Mouse (Mus musculus): ENCODE results near the gene Tmem128. TPM values are rescaled to one million over a fixed set of nuclear protein-coding genes. Genes with fewer than 3 reads are reported as not detected.

The Tmem128 gene
- polyA plus RNA-seq, 1 experiment from 2014 or later: 67.9 TPM

DNA sequence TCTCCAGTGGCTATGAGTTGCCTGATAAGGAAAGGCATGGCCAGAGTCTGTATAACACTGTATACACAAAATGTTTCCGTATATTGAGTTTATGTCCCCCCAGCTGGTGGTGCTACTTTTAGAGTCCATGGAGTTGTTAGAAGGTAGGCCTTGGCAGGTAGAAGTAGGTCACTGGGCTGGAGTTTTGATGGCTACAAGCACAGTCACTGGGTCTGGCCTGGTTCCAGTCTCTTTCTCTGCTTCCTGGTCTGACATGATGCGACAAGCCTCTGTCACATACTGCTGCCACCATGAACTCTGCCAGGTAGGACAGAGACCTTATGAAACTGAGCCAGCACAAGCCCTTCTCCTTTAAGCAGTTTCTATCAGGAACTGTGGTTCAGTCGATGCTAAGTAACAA lies 28.5 kb downstream of the Tmem128 start:
- H3K9ac ChIP-seq: no peak overlapping the region
- no peak overlapping the region for H3K4me3 ChIP-seq (replicated peaks)
- H3K27ac ChIP-seq: no peak overlapping the region
- no peaks in the 10 kb centered on the region for H3K36me3 ChIP-seq
- 86% methylated on average over 3 of the region's 3 CpGs for WGBS
- H3K4me2 ChIP-seq (replicated peaks): no peak overlapping the region
- no peak for ATAC-seq
- no peaks in the 10 kb centered on the region for H3K27me3 ChIP-seq (replicated peaks)
- no peaks in the 10 kb centered on the region for H3K9me3 ChIP-seq
- H3K4me1 ChIP-seq (replicated peaks): no peaks in the 10 kb centered on the region

DNA sequence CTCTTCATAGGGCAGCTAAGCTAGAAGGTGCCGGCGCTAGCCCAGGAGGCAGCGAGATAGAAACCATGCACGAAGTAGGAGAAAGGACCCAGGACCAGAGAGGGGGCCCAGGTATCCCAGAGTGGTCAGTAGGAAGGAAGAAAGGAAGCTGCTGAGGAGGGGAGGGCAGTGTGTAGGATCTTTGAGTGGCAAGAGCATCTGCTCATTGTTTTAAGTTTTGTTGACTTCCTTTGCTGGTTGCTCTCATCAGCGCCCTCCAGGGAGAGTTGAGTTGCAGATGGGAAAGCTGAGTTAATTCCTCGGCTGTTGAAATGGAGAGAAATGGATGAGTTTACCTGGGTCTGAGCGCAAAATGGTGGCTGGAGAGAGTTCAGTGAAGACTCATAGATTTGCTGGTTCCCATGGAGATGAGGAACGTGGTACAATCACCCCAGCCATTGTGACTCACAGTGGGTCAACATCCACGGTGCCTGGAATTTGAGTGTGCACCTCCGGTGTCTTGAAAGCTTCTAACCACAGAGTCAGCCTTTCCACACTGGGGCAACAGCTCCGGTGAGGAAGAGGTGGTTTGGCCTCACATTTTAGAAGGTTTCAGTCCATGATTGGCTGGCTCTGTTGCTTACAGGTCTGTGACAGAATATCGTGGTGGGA lies 41.9 kb downstream of the Tmem128 start:
- H3K4me1 ChIP-seq (replicated peaks): no peaks in the 10 kb centered on the region
- no peak for ATAC-seq
- no peaks in the 10 kb centered on the region for H3K36me3 ChIP-seq
- no peak overlapping the region for H3K4me3 ChIP-seq (replicated peaks)
- no peak overlapping the region for H3K27ac ChIP-seq
- no peaks in the 10 kb centered on the region for H3K27me3 ChIP-seq (replicated peaks)
- H3K9me3 ChIP-seq: no peaks in the 10 kb centered on the region
- WGBS: 85% methylated on average over 12 of the region's 12 CpGs
- no peak overlapping the region for H3K9ac ChIP-seq
- no peak overlapping the region for H3K4me2 ChIP-seq (replicated peaks)

DNA sequence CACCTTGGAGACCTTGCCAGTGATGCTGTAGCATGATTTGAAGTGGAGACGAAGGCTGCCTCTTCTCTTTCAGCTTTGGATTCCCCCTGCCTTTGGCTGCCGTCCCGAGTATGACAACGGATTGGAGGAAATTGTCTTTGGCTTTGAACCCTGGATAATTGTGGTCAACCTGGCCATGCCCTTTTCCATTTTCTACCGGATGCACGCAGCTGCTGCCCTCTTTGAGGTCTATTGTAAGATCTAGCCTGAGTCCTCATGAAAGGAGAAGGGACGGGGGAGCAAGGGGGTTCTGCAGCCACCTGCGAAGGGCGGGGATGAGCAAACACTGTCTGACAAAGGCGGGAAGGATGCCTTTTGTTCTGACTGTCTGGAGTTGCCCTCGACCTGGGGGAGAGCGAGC lies 42.7 kb downstream of the Tmem128 start:
- Histone ChIP-seq H3K27me3 (replicated peaks) (no peaks in the 10 kb centered on the region), H3K36me3 (no peaks in the 10 kb centered on the region), H3K4me3 (replicated peaks) (no peak overlapping the region), H3K9me3 (no peaks in the 10 kb centered on the region), H3K4me2 (replicated peaks) (no peak overlapping the region), H3K9ac (no peak overlapping the region), H3K4me1 (replicated peaks) (no peaks in the 10 kb centered on the region), H3K27ac (no peak overlapping the region)
- 43% methylated on average over 12 of the region's 12 CpGs for WGBS
- ATAC-seq: no peak

- no peaks in the 10 kb centered on the region for H3K27me3 ChIP-seq (replicated peaks)
- no peaks in the 10 kb centered on the region for H3K9me3 ChIP-seq
- ATAC-seq: no peak
- H3K4me3 ChIP-seq (replicated peaks): no peak overlapping the region
- no peaks in the 10 kb centered on the region for H3K36me3 ChIP-seq
- H3K27ac ChIP-seq: no peak overlapping the region
- 78% methylated on average over 2 of the region's 2 CpGs for WGBS
- H3K9ac ChIP-seq: no peak overlapping the region
- no peaks in the 10 kb centered on the region for H3K4me1 ChIP-seq (replicated peaks)
- no peak overlapping the region for H3K4me2 ChIP-seq (replicated peaks)
Observed at GRCm38 (mm10) chr5:38305241-38305640, 45.3 kb downstream of the Tmem128 start.

DNA sequence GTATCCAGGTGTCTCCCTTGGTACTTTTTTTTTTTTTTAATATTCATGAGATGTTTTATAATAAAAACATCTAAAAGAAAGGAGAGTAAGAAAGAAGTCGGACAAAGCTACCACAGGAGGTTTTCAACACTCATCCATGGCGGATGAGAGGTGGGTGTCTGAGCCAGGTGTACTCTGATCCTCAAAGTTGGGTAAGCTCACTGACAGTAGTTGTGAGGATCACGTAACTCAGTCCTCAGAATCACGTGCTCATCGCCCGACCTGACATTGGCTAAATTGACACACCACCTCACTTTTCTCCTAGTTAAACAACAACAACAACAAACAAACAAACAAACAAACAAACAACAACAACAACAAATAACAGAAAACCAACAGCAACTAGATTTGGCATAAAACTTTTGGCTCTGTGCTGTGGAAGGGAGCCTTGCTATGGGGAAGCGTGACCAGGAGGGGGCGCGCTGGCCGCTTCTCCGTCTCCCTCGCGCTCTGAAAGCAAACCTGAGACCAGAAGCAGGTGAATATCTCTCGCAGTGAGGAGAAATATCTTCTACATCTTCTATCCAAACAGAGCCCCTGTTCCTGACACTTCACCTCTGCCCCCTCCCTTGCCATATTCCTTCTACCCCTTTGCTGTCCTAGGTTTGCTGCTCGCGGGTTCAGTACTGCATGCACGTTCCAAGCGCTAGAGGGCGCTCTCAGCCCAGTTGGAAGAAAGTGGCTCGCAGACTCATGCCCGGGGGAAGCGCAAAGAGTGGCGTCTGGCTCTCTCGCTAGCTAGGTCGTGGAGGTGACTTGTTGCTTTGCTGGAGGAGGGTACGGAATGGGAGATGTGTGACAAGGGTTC lies 47.5 kb downstream of the Tmem128 start:
- 9% methylated on average over 26 of the region's 26 CpGs for WGBS
- Histone ChIP-seq H3K27me3 (replicated peaks) (no peaks in the 10 kb centered on the region), H3K4me2 (replicated peaks) (peak overlapping the region; percentile 72), H3K36me3 (no peaks in the 10 kb centered on the region), H3K27ac (no peak overlapping the region), H3K9me3 (no peaks in the 10 kb centered on the region), H3K4me3 (replicated peaks) (peak overlapping the region; percentile 37), H3K4me1 (replicated peaks) (no peaks in the 10 kb centered on the region), H3K9ac (no peak overlapping the region)
- ATAC-seq: peak; percentile 92

GRCm38 (mm10) chr5:38308873-38309272 lies 48.9 kb downstream of the Tmem128 start:
- ATAC-seq: peak; percentile 54
- no peaks in the 10 kb centered on the region for H3K36me3 ChIP-seq
- no peaks in the 10 kb centered on the region for H3K9me3 ChIP-seq
- H3K9ac ChIP-seq: no peak overlapping the region
- no peaks in the 10 kb centered on the region for H3K27me3 ChIP-seq (replicated peaks)
- no peak overlapping the region for H3K27ac ChIP-seq
- H3K4me2 ChIP-seq (replicated peaks): no peak overlapping the region
- no peaks in the 10 kb centered on the region for H3K4me1 ChIP-seq (replicated peaks)
- WGBS: 56% methylated on average over 5 of the region's 5 CpGs
- no peak overlapping the region for H3K4me3 ChIP-seq (replicated peaks)

GRCm38 (mm10) chr5:38309795-38310194 lies 49.8 kb downstream of the Tmem128 start:
- no peak overlapping the region for H3K4me2 ChIP-seq (replicated peaks)
- ATAC-seq: no peak
- H3K36me3 ChIP-seq: no peaks in the 10 kb centered on the region
- no peak overlapping the region for H3K27ac ChIP-seq
- H3K4me1 ChIP-seq (replicated peaks): no peaks in the 10 kb centered on the region
- no peaks in the 10 kb centered on the region for H3K27me3 ChIP-seq (replicated peaks)
- no peaks in the 10 kb centered on the region for H3K9me3 ChIP-seq
- no peak overlapping the region for H3K9ac ChIP-seq
- 65% methylated on average over 3 of the region's 3 CpGs for WGBS
- no peak overlapping the region for H3K4me3 ChIP-seq (replicated peaks)

Other genes with a start within 250 kb of the Tmem128 start
- gene Stx18, start 221.4 kb upstream of the Tmem128 start, polyA plus RNA-seq (2015; fragmentation: Nextera tagmentation; extraction: Ambion mirVana): 38.5 and 39.2 TPM in 2 replicates
- gene Nsg1, start 100.3 kb upstream of the Tmem128 start, polyA plus RNA-seq (2015; fragmentation: Nextera tagmentation; extraction: Ambion mirVana): 59.8 and 62.3 TPM in 2 replicates
- gene Zbtb49, start 39.7 kb upstream of the Tmem128 start, polyA plus RNA-seq (2015; fragmentation: Nextera tagmentation; extraction: Ambion mirVana): 9.2 TPM in 2 replicates
- 101 and 116 TPM in 2 replicates for gene Lyar, start 39.7 kb upstream of the Tmem128 start, polyA plus RNA-seq (2015; fragmentation: Nextera tagmentation; extraction: Ambion mirVana)
- gene Otop1, start 15.8 kb downstream of the Tmem128 start, polyA plus RNA-seq (2015; fragmentation: Nextera tagmentation; extraction: Ambion mirVana): not detected in 2 replicates
- not detected in 2 replicates for gene Drd5, start 59.2 kb downstream of the Tmem128 start, polyA plus RNA-seq (2015; fragmentation: Nextera tagmentation; extraction: Ambion mirVana)
- 1.6 and 1.8 TPM in 2 replicates for gene Slc2a9, start 243.0 kb downstream of the Tmem128 start, polyA plus RNA-seq (2015; fragmentation: Nextera tagmentation; extraction: Ambion mirVana)

All from intestine, embryonic 15.5 days (tissue).